Mouse (Mus musculus): ENCODE measurements around the gene Guca2b. TPM values are rescaled to one million over a fixed set of nuclear protein-coding genes. Genes with fewer than 3 reads are reported as not detected.

Gene Guca2b
- polyA plus RNA-seq (2012; rRNA removed) = 0.43 and 1.0 TPM in 2 replicates

DNA sequence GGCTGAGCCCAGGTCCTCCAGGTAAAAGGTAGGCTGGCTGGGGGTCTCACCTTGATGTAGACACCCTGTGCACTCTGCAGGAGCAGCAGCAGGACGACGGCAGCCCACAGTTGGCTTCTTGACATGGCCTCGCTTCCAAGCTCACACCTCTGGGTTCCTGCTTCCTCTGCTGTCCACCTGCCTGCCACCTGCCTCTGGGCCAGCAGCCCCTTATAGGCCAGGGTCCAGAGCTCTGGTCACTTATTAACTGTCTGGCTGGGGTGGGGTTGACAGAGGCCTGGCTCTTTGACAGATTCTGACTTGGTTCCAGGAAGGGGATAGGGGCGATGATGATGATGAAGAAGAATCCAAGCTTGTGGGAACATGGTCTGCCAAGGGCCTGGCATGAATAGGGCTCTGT lies at the start of gene Guca2b:
TSS of gene Guca2b (minus strand) at position 224 of the 400 bp plus-strand sequence.

DNA sequence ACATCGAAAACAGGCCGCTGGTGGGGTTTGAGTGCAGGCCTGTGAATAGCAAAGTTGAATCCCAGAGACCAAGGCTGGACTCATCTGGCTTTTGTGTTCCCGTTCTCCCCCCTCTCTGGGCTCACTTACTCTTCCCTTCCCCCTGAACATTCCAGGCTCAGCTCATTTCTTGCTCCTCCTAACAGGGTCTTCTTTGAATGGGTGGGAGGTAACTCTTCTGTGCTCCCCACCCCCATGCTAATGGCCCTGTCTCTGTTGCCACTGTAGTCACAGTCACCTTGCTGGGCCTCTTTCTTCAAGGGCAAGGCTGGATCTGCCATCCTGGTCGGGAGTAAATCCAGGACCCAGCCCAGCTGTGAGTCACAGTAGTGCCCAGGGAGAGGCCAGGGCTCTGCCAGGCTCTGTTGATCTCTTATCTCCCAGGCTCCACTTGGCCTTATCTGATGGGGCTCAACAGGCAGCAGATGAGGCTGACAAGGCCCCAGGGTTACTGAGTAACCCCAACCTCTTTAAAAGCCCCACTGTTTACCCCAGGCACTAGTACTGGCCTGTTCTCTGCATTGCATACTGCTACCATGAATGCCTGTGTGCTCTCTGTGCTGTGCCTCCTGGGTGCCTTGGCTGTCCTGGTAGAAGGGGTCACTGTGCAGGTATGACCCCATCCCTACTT lies 21.4 kb downstream of the Guca2b start, which contains the start of gene Guca2a:
TSS of gene Guca2a (plus strand) at position 529 of the 670 bp plus-strand sequence.

Other genes starting within 250 kb of the Guca2b start
- 1.3 and 1.6 TPM in 2 replicates for gene Ccdc30, start 243.4 kb downstream of the Guca2b start, polyA plus RNA-seq (2012; rRNA removed)
- gene Ppcs, start 236.5 kb downstream of the Guca2b start, polyA plus RNA-seq (2012; rRNA removed) = 12.4 and 13.9 TPM in 2 replicates
- 0.63 and 0.72 TPM in 2 replicates for gene Zmynd12, start 236.1 kb downstream of the Guca2b start, polyA plus RNA-seq (2012; rRNA removed)
- gene Rimkla, start 166.3 kb downstream of the Guca2b start, polyA plus RNA-seq (2012; rRNA removed) = 0.01 and 0.02 TPM in 2 replicates
- gene Foxj3, start 122.0 kb downstream of the Guca2b start, polyA plus RNA-seq (2012; rRNA removed) = 4.6 and 5.7 TPM in 2 replicates
- gene Frg2f1, start 119.4 kb downstream of the Guca2b start, polyA plus RNA-seq (2012; rRNA removed) = 3.5 and 5.4 TPM in 2 replicates
- gene Guca2a, start 21.2 kb downstream of the Guca2b start, polyA plus RNA-seq (2012; rRNA removed) = 0.18 TPM in 1 of 2 replicates, not detected in the other
- 3.6 and 4.2 TPM in 2 replicates for gene Hivep3, start 74.8 kb upstream of the Guca2b start, polyA plus RNA-seq (2012; rRNA removed)